21 mouse cellular contexts compared by ENCODE assay signal in the genomic region with DNA sequence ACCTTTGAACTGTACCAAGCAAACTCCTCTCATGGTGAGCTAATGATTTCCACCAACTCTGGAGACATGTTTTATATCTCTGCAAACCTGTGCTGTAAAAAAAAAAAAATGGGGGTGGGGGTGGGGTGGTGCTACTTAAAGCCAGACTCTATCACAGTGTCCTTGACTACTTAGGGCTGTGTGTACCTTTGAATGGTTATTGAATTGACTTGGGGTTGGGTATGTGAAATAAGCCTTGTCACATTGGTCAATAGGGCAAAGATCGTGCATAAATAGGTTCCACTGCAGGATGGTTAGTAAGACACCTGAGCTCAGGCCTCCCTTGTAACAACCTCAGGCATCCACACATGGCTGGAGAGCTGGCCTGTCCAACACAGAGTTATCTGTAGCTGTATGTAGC.
DNase-seq lines count a peak whose midpoint lies in the region; ATAC-seq and TF ChIP-seq lines count a peak whose summit lies in the region.
"Had no signal": no experiment of that assay in that cellular context is flagged by ENCODE, and none has a peak within 500 bp of the region (broad histone marks: within the 10 kb centered on the region; RNA-seq: fewer than 3 reads in every experiment).

No protein-coding gene starts in this region.

- ATAC-seq in intestine, embryonic 14.5 days (replicated peaks; ENCODE audit: low FRiP score, low TSS enrichment, low read depth): peak; percentile 53; the same call in 1 of the 2 replicates
- peak; percentile 50 for ATAC-seq in liver, embryonic 16.5 days (ENCODE audit: low read depth)
- ATAC-seq: CD4-positive, CD25-positive, alpha-beta regulatory T cell, adult 4 months; forebrain, postnatal 0 days; hindbrain, embryonic 16.5 days had no signal

- no peaks in the 10 kb centered on the region for H3K79me2 ChIP-seq in CH12.LX (replicated peaks; ENCODE audit: control insufficient read depth, extremely low read depth, insufficient read depth, poor library complexity, severe bottlenecking)

- H3K4me2 ChIP-seq in CH12.LX (ENCODE audit: insufficient read depth, low read depth, poor library complexity, severe bottlenecking): no peak overlapping the region
- no peak overlapping the region for H3K4me2 ChIP-seq in intestine, embryonic 14.5 days (ENCODE audit: low read length)
- no peak overlapping the region for H3K4me2 ChIP-seq in liver, embryonic 16.5 days (ENCODE audit: low read depth, low read length)
- H3K4me2 ChIP-seq: embryonic facial prominence, embryonic 13.5 days; forebrain, embryonic 12.5 days; heart, embryonic 13.5 days; hindbrain, embryonic 12.5 days had no signal

- no peaks in the 10 kb centered on the region for H3K27me3 ChIP-seq in CH12.LX (replicated peaks)
- H3K27me3 ChIP-seq in intestine, embryonic 14.5 days (replicated peaks; ENCODE audit: control insufficient read depth, insufficient read depth, low read length): no peaks in the 10 kb centered on the region
- H3K27me3 ChIP-seq in liver, embryonic 16.5 days (ENCODE audit: control insufficient read depth, insufficient read depth, low read depth, low read length): no peaks in the 10 kb centered on the region
- H3K27me3 ChIP-seq: embryonic facial prominence, embryonic 13.5 days; forebrain, embryonic 12.5 days; heart, embryonic 13.5 days; hindbrain, embryonic 12.5 days had no signal

- no peak for TF ChIP-seq POLR2A in CH12.LX (IDR thresholded peaks at IDR 0.05; ENCODE audit: low read depth, low read length)

- H3K9me3 ChIP-seq in CH12.LX (replicated peaks; ENCODE audit: low read length): no peaks in the 10 kb centered on the region
- H3K9me3 ChIP-seq in intestine, embryonic 14.5 days (ENCODE audit: control insufficient read depth, low read length): no peaks in the 10 kb centered on the region
- no peaks in the 10 kb centered on the region for H3K9me3 ChIP-seq in liver, embryonic 16.5 days (replicated peaks; ENCODE audit: control insufficient read depth, low read length)
- H3K9me3 ChIP-seq: embryonic facial prominence, embryonic 13.5 days; forebrain, embryonic 12.5 days; heart, embryonic 13.5 days; hindbrain, embryonic 12.5 days had no signal

- H3K4me3 ChIP-seq in CH12.LX (replicated peaks in 1 of 3; ENCODE audit: low read depth in 2 of 3, low read length in 2 of 3, poor library complexity in 1 of 3): no peak overlapping the region
- H3K4me3 ChIP-seq in intestine, embryonic 14.5 days (ENCODE audit: low read depth, low read length): no peak overlapping the region
- no peak overlapping the region for H3K4me3 ChIP-seq in liver, embryonic 16.5 days (ENCODE audit: low read depth, low read length)
- H3K4me3 ChIP-seq: embryonic facial prominence, embryonic 13.5 days; forebrain, embryonic 12.5 days; heart, embryonic 13.5 days; hindbrain, embryonic 12.5 days had no signal

- TF ChIP-seq CTCF in CH12.LX (conservative IDR thresholded peaks at IDR 0.05 in 1 of 2, IDR thresholded peaks at IDR 0.05 in 1 of 2; ENCODE audit: low read depth in 2 of 2, low read length in 2 of 2): no peak

- no peaks in the 10 kb centered on the region for H3K4me1 ChIP-seq in CH12.LX (ENCODE audit: control insufficient read depth in 1 of 2, insufficient read depth in 2 of 2)
- no peaks in the 10 kb centered on the region for H3K4me1 ChIP-seq in intestine, embryonic 14.5 days (replicated peaks; ENCODE audit: control insufficient read depth, insufficient read depth, low read length)
- H3K4me1 ChIP-seq in liver, embryonic 16.5 days (ENCODE audit: control insufficient read depth, low read depth, low read length): peaks cover 2% of the 10 kb centered on the region; the same call in 1 of the 2 replicates
- H3K4me1 ChIP-seq: forebrain, embryonic 12.5 days; heart, embryonic 13.5 days; hindbrain, embryonic 12.5 days had no signal

- no peak for TF ChIP-seq EP300 in CH12.LX (IDR thresholded peaks at IDR 0.05; ENCODE audit: low read length)

- H3K36me3 ChIP-seq in CH12.LX (replicated peaks in 1 of 2; ENCODE audit: control insufficient read depth in 1 of 2, insufficient read depth in 1 of 2, low read length in 1 of 2): no peaks in the 10 kb centered on the region
- no peaks in the 10 kb centered on the region for H3K36me3 ChIP-seq in intestine, embryonic 14.5 days (ENCODE audit: control insufficient read depth, insufficient read depth, low read length)
- H3K36me3 ChIP-seq in liver, embryonic 16.5 days (ENCODE audit: control insufficient read depth, insufficient read depth): no peaks in the 10 kb centered on the region
- H3K36me3 ChIP-seq: embryonic facial prominence, embryonic 13.5 days; forebrain, embryonic 12.5 days; heart, embryonic 13.5 days; hindbrain, embryonic 12.5 days had no signal

- no peak for DNase-seq in CH12.LX (ENCODE audit: extremely low read depth)
- DNase-seq in intestine, embryonic 14.5 days (ENCODE audit: low spot score): no peak
- peak; percentile 29 for DNase-seq in large intestine, adult 2 months (ENCODE audit: low read depth, low spot score)
- DNase-seq in B cell, adult 2 months: no peak
- DNase-seq in gastrocnemius, postnatal 25 days: no peak
- no peak for DNase-seq in cerebellum, adult 9-10 months
- DNase-seq: adrenal gland, postnatal 14 days; cerebellum, adult 11-12 months; cerebellum, adult 9-11 months; cerebellum, postnatal 36 days; forebrain, postnatal 0 days; gastrocnemius, postnatal 36 days; heart, adult 11 months; heart, postnatal 4 days had no signal

- no peak overlapping the region for H3K9ac ChIP-seq in CH12.LX (ENCODE audit: insufficient read depth, low read depth)
- H3K9ac ChIP-seq in intestine, embryonic 14.5 days (ENCODE audit: low read length): no peak overlapping the region
- no peak overlapping the region for H3K9ac ChIP-seq in liver, embryonic 16.5 days (ENCODE audit: low read depth, low read length)
- H3K9ac ChIP-seq: embryonic facial prominence, embryonic 13.5 days; forebrain, embryonic 12.5 days; forebrain, postnatal 0 days; heart, embryonic 13.5 days; hindbrain, embryonic 12.5 days had no signal

- 79% methylated on average over 1 of the region's 1 CpGs for WGBS in intestine, embryonic 14.5 days
- 40% methylated on average over 1 of the region's 1 CpGs for WGBS in large intestine, adult 2 months
- WGBS in liver, embryonic 16.5 days (ENCODE audit: insufficient replicate concordance): 53% methylated on average over 1 of the region's 1 CpGs

- TF ChIP-seq RAD21 in CH12.LX (IDR thresholded peaks at IDR 0.05; ENCODE audit: low read depth, low read length): no peak

- in situ Hi-C loops in CH12.LX (cut with MboI; ENCODE audit: low pct_ligation_motif_present, low pct_unique_long_range_greater_than_20kb, low sequenced_read_pairs): no loop called here

- dilution Hi-C loops in CH12.LX (cut with MboI; ENCODE audit: extremely low pct_ligation_motif_present, extremely low pct_unique_long_range_greater_than_20kb, low sequenced_read_pairs): no loop called here

- no peak overlapping the region for H3K27ac ChIP-seq in CH12.LX (ENCODE audit: insufficient read depth, low read depth)
- no peak overlapping the region for H3K27ac ChIP-seq in intestine, embryonic 14.5 days (ENCODE audit: low read depth)
- H3K27ac ChIP-seq in liver, embryonic 16.5 days (ENCODE audit: low read length): no peak overlapping the region
- H3K27ac ChIP-seq: embryonic facial prominence, embryonic 13.5 days; forebrain, embryonic 12.5 days; heart, embryonic 13.5 days; hindbrain, embryonic 12.5 days had no signal

TF ChIP-seq in CH12.LX, 34 proteins besides CTCF, POLR2A, EP300 and RAD21:
- TF ChIP-seq ZNF384 (IDR thresholded peaks at IDR 0.05; ENCODE audit: low read depth, low read length) (0 out of 2 replicates have a peak, but pooled peaks have one; percentile 7), SMC3 (IDR thresholded peaks at IDR 0.05; ENCODE audit: low read depth, low read length) (no peak)
